Mouse (Mus musculus) MEL (cell line): ENCODE measurements around the gene Ces2e. TPM values are rescaled to one million over a fixed set of nuclear protein-coding genes. Genes with fewer than 3 reads are reported as not detected.

Experiments used
- DNase-seq: peaks from one replicate; pipeline ENCODE4 v3.0.0; 2011; ENCODE audit warnings: low read depth, low spot score
- H3K27ac ChIP-seq: 2 replicates; pipeline ENCODE4 v1.5.1; 2012; ENCODE audit warnings: low read depth, mild to moderate bottlenecking, control low read depth, low read length, moderate library complexity; ENCODE audit not compliant: control insufficient read depth
- H3K27me3 ChIP-seq, 2 experiments: fragments of 150-350 bp in 1 of 2; sonication (generic) in 1 of 2; 2 replicates each; pipeline ENCODE4 v1.6.1; 2012; ENCODE audit warnings: low read length in 2 of 2, mild to moderate bottlenecking in 2 of 2, improper control_type of control experiment in 1 of 2, moderate library complexity in 1 of 2; ENCODE audit not compliant: insufficient read depth in 2 of 2, control insufficient read depth in 1 of 2
- H3K36me3 ChIP-seq, 2 experiments: 2 replicates each; pipeline ENCODE4 v1.6.1; 2012 to 2014; ENCODE audit warnings: low read length in 2 of 2, improper control_type of control experiment in 1 of 2, inconsistent platforms in 1 of 2, mild to moderate bottlenecking in 1 of 2; ENCODE audit not compliant: insufficient read depth in 2 of 2, control insufficient read depth in 1 of 2
- H3K4me1 ChIP-seq, 2 experiments: fragments of 150-350 bp in 1 of 2; sonication (generic) in 1 of 2; 2 replicates each; pipeline ENCODE4 v1.6.1; 2012; ENCODE audit warnings: low read length in 2 of 2, improper control_type of control experiment in 1 of 2, mild to moderate bottlenecking in 1 of 2; ENCODE audit not compliant: insufficient read depth in 2 of 2, control insufficient read depth in 1 of 2
- H3K4me3 ChIP-seq, 2 experiments: fragments of 150-350 bp in 1 of 2; sonication (generic) in 1 of 2; 2 replicates each; pipeline ENCODE4 v1.5.1; 2012; ENCODE audit warnings: low read depth in 2 of 2, low read length in 2 of 2, mild to moderate bottlenecking in 2 of 2, moderate library complexity in 2 of 2, control low read depth in 1 of 2, improper control_type of control experiment in 1 of 2; ENCODE audit not compliant: control insufficient read depth in 1 of 2, insufficient read depth in 1 of 2
- H3K79me2 ChIP-seq: 2 replicates; pipeline ENCODE4 v1.6.1; 2012; ENCODE audit warnings: mild to moderate bottlenecking, low read length, moderate library complexity; ENCODE audit not compliant: control insufficient read depth, poor library complexity, insufficient read depth
- H3K9ac ChIP-seq: 2 replicates; pipeline ENCODE4 v1.6.1; 2012; ENCODE audit warnings: low read depth, mild to moderate bottlenecking, control low read depth, low read length, moderate library complexity; ENCODE audit not compliant: control insufficient read depth, poor library complexity, severe bottlenecking
- H3K9me3 ChIP-seq: fragments of 150-350 bp; sonication (generic); replicated peaks from 2 replicates; pipeline ENCODE4 v1.6.1; 2012; ENCODE audit warnings: mild to moderate bottlenecking, low read length, improper control_type of control experiment, moderate library complexity; ENCODE audit not compliant: insufficient read depth
- BHLHE40 ChIP-seq: IDR thresholded peaks from 2 replicates; pipeline ENCODE4 v1.6.1; 2012; ENCODE audit warnings: low read depth, mild to moderate bottlenecking, inconsistent platforms, low read length, improper control_type of control experiment, borderline replicate concordance
- CHD2 ChIP-seq: IDR thresholded peaks from 2 replicates; pipeline ENCODE4 v1.6.1; 2011; ENCODE audit warnings: low read length, improper control_type of control experiment
- CTCF ChIP-seq, 3 experiments: IDR thresholded peaks in 2 of 3; conservative IDR thresholded peaks in 1 of 3; 2 replicates each; pipeline ENCODE4 v1.5.1; 2011 to 2012; ENCODE audit warnings: low read length in 3 of 3, low read depth in 2 of 3, mild to moderate bottlenecking in 2 of 3, improper control_type of control experiment in 1 of 3, inconsistent platforms in 1 of 3, mixed read lengths in 1 of 3, moderate library complexity in 1 of 3; ENCODE audit not compliant: control insufficient read depth in 1 of 3, insufficient read depth in 1 of 3, poor library complexity in 1 of 3, severe bottlenecking in 1 of 3
- E2F4 ChIP-seq: IDR thresholded peaks from 2 replicates; pipeline ENCODE4 v1.6.1; 2011; ENCODE audit warnings: low read depth, low read length, improper control_type of control experiment, borderline replicate concordance
- ELF1 ChIP-seq: IDR thresholded peaks from 2 replicates; pipeline ENCODE4 v1.6.1; 2014; ENCODE audit warnings: low read depth, mild to moderate bottlenecking, inconsistent platforms, low read length, improper control_type of control experiment, moderate library complexity
- EP300 ChIP-seq, 2 experiments: IDR thresholded peaks; 2 replicates each; pipeline ENCODE4 v1.6.1; 2011; ENCODE audit warnings: improper control_type of control experiment in 2 of 2, low read length in 2 of 2, low read depth in 1 of 2, mild to moderate bottlenecking in 1 of 2
- ETS1 ChIP-seq: IDR thresholded peaks from 2 replicates; pipeline ENCODE4 v1.6.1; 2012; ENCODE audit warnings: low read depth, mild to moderate bottlenecking, inconsistent platforms, low read length, improper control_type of control experiment, moderate library complexity
- GABPA ChIP-seq: IDR thresholded peaks from 2 replicates; pipeline ENCODE4 v1.6.1; 2012; ENCODE audit warnings: low read depth, mild to moderate bottlenecking, inconsistent platforms, low read length, improper control_type of control experiment, moderate library complexity
- GATA1 ChIP-seq: IDR thresholded peaks from 2 replicates; pipeline ENCODE4 v1.6.1; 2011; ENCODE audit warnings: low read depth, low read length, improper control_type of control experiment
- HCFC1 ChIP-seq: IDR thresholded peaks from 2 replicates; pipeline ENCODE4 v1.6.1; 2012; ENCODE audit warnings: low read depth, mild to moderate bottlenecking, inconsistent platforms, low read length, improper control_type of control experiment, moderate library complexity
- JUND ChIP-seq: IDR thresholded peaks from 2 replicates; pipeline ENCODE4 v1.6.1; 2011; ENCODE audit warnings: low read depth, mild to moderate bottlenecking, improper control_type of control experiment, low read length
- KAT2A ChIP-seq: conservative IDR thresholded peaks from 2 replicates; pipeline ENCODE4 v1.6.1; 2012; ENCODE audit warnings: low read depth, low read length, improper control_type of control experiment, inconsistent platforms
- MAFK ChIP-seq: IDR thresholded peaks from 2 replicates; pipeline ENCODE4 v1.6.1; 2011; ENCODE audit warnings: low read depth, mild to moderate bottlenecking, low read length, improper control_type of control experiment, borderline replicate concordance
- MAX ChIP-seq: IDR thresholded peaks from 2 replicates; pipeline ENCODE4 v1.6.1; 2011; ENCODE audit warnings: low read length, improper control_type of control experiment
- MAZ ChIP-seq: IDR thresholded peaks from 2 replicates; pipeline ENCODE4 v1.6.1; 2012; ENCODE audit warnings: low read depth, mild to moderate bottlenecking, inconsistent platforms, low read length, improper control_type of control experiment
- MEF2A ChIP-seq: IDR thresholded peaks from 2 replicates; pipeline ENCODE4 v1.6.1; 2014; ENCODE audit warnings: low read depth, mild to moderate bottlenecking, inconsistent platforms, low read length, improper control_type of control experiment; ENCODE audit not compliant: poor library complexity, insufficient replicate concordance, severe bottlenecking; ENCODE audit errors: extremely low read depth
- MXI1 ChIP-seq: IDR thresholded peaks from 2 replicates; pipeline ENCODE4 v1.6.1; 2011; ENCODE audit warnings: mild to moderate bottlenecking, low read depth, low read length, improper control_type of control experiment
- MYB ChIP-seq: IDR thresholded peaks from 2 replicates; pipeline ENCODE4 v1.6.1; 2011; ENCODE audit warnings: mild to moderate bottlenecking, low read depth, low read length, improper control_type of control experiment
- MYC ChIP-seq: IDR thresholded peaks from 2 replicates; pipeline ENCODE4 v1.6.1; 2011; ENCODE audit warnings: low read depth, mild to moderate bottlenecking, low read length, improper control_type of control experiment, moderate library complexity
- NELFE ChIP-seq: IDR thresholded peaks from 2 replicates; pipeline ENCODE4 v1.6.1; 2011; ENCODE audit warnings: low read depth, low read length, improper control_type of control experiment
- NRF1 ChIP-seq: IDR thresholded peaks from 2 replicates; pipeline ENCODE4 v1.6.1; 2014; ENCODE audit warnings: low read depth, mild to moderate bottlenecking, inconsistent platforms, low read length, improper control_type of control experiment, moderate library complexity; ENCODE audit not compliant: poor library complexity, insufficient read depth, severe bottlenecking
- POLR2A ChIP-seq, 2 experiments: IDR thresholded peaks; 2 replicates each; pipeline ENCODE4 v1.6.1; 2011 to 2012; ENCODE audit warnings: low read length in 2 of 2, mild to moderate bottlenecking in 2 of 2, control low read depth in 1 of 2, improper control_type of control experiment in 1 of 2, low read depth in 1 of 2, moderate library complexity in 1 of 2; ENCODE audit not compliant: control insufficient read depth in 1 of 2, insufficient read depth in 1 of 2, poor library complexity in 1 of 2
- POLR2AphosphoS2 ChIP-seq: IDR thresholded peaks from 2 replicates; pipeline ENCODE4 v1.6.1; 2011; ENCODE audit warnings: low read length, improper control_type of control experiment
- POLR2AphosphoS5 ChIP-seq: IDR thresholded peaks from 2 replicates; pipeline ENCODE4 v1.6.1; 2012; ENCODE audit warnings: low read depth, borderline replicate concordance, mild to moderate bottlenecking, inconsistent platforms, low read length, moderate library complexity, mixed read lengths
- RCOR1 ChIP-seq: IDR thresholded peaks from 2 replicates; pipeline ENCODE4 v1.6.1; 2012; ENCODE audit warnings: low read depth, mild to moderate bottlenecking, inconsistent platforms, low read length, improper control_type of control experiment
- SIN3A ChIP-seq: IDR thresholded peaks from 2 replicates; pipeline ENCODE4 v1.6.1; 2012; ENCODE audit warnings: low read length, improper control_type of control experiment, inconsistent platforms
- SMC3 ChIP-seq: IDR thresholded peaks from 2 replicates; pipeline ENCODE4 v1.6.1; 2011; ENCODE audit warnings: low read depth, low read length, improper control_type of control experiment
- TAL1 ChIP-seq: IDR thresholded peaks from 2 replicates; pipeline ENCODE4 v1.6.1; 2012; ENCODE audit warnings: mild to moderate bottlenecking, inconsistent platforms, low read length, moderate library complexity, mixed read lengths
- TBP ChIP-seq: IDR thresholded peaks from 2 replicates; pipeline ENCODE4 v1.8.0; 2011; ENCODE audit warnings: low read depth, low read length, improper control_type of control experiment
- TCF12 ChIP-seq: IDR thresholded peaks from 2 replicates; pipeline ENCODE4 v1.6.1; 2014; ENCODE audit warnings: low read depth, mild to moderate bottlenecking, inconsistent platforms, low read length, improper control_type of control experiment, moderate library complexity
- UBTF ChIP-seq: IDR thresholded peaks from 2 replicates; pipeline ENCODE4 v1.6.1; 2012; ENCODE audit warnings: low read depth, mild to moderate bottlenecking, inconsistent platforms, low read length, improper control_type of control experiment, moderate library complexity, borderline replicate concordance; ENCODE audit not compliant: insufficient read depth
- USF1 ChIP-seq: IDR thresholded peaks from 2 replicates; pipeline ENCODE4 v1.6.1; 2014; ENCODE audit warnings: low read depth, mild to moderate bottlenecking, inconsistent platforms, low read length, improper control_type of control experiment, moderate library complexity
- USF2 ChIP-seq, 2 experiments: IDR thresholded peaks; 2 replicates each; pipeline ENCODE4 v1.6.1; 2011 to 2012; ENCODE audit warnings: improper control_type of control experiment in 2 of 2, low read length in 2 of 2, borderline replicate concordance in 1 of 2, inconsistent platforms in 1 of 2, low read depth in 1 of 2, mild to moderate bottlenecking in 1 of 2; ENCODE audit not compliant: insufficient read depth in 1 of 2
- ZC3H11A ChIP-seq: IDR thresholded peaks from 2 replicates; pipeline ENCODE4 v1.6.1; 2012; ENCODE audit warnings: low read depth, mild to moderate bottlenecking, inconsistent platforms, low read length, improper control_type of control experiment
- ZKSCAN1 ChIP-seq: IDR thresholded peaks from 2 replicates; pipeline ENCODE4 v1.6.1; 2012; ENCODE audit warnings: low read depth, mild to moderate bottlenecking, inconsistent platforms, low read length, improper control_type of control experiment, moderate library complexity
- ZMIZ1 ChIP-seq: IDR thresholded peaks from 2 replicates; pipeline ENCODE4 v1.6.1; 2012; ENCODE audit warnings: low read depth, mild to moderate bottlenecking, inconsistent platforms, low read length, improper control_type of control experiment, moderate library complexity
- ZNF384 ChIP-seq: IDR thresholded peaks from 2 replicates; pipeline ENCODE4 v1.6.1; 2012; ENCODE audit warnings: low read depth, mild to moderate bottlenecking, inconsistent platforms, low read length, improper control_type of control experiment
- polyA plus RNA-seq, 2 experiments: library from polyadenylated mRNA; stranded (reverse) in 1 of 2; unstranded in 1 of 2; fragments of >175 nt in 1 of 2; fragments of >200 nt in 1 of 2; gene quantifications; 2 replicates each; pipeline versions ENCODE4 v1.2.1 to v1.2.4; 2012; ENCODE audit warnings: low replicate concordance in 2 of 2, low read depth in 1 of 2; ENCODE audit not compliant: insufficient read length in 2 of 2, insufficient read depth in 1 of 2, missing spikeins in 1 of 2
- total RNA-seq: library from RNA; depleted of rRNA; stranded (reverse); fragments of 300-350 nt; gene quantifications from 2 replicates; pipeline ENCODE4 v1.2.3, GENCODE M21; 2012

Ces2e gene
- total and polyA plus RNA-seq, 3 experiments: not detected

DNA sequence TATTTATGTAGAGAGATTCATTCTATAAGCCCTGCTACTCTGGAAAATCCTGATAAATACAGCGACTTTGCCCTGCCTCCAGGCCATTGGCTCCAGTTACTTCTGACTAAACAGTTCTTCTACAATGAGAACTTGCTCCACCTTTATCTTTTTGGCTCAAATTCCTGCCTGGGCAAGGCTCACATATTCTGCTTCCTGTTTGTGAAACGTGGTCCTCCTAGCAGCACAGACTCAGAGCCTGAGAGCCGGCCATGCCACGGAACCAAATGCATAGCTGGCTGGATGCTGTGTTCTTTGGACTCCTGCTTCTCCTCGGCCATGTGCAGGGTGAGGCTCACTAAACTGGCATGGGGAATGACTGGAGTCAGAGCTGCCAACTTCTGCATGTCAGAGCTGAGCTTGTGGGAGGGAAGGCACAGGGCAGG lies 35.5 kb downstream of the Ces2e start, which contains the start of gene Ces2g:
Ces2g (plus strand) TSS at position 182 of the 425 bp plus-strand sequence.
- Histone ChIP-seq H3K27ac (peak within 1 kb of the TSS; percentile 99), H3K9me3 (no peaks in the 10 kb centered on the region)
- peak; percentile 94 for DNase-seq
- TF ChIP-seq GATA1 (peak; percentile 80), ZC3H11A (no peak), POLR2A (IDR thresholded peaks at IDR 0.05; ENCODE audit: control insufficient read depth in 1 of 2, insufficient read depth in 1 of 2, low read depth in 1 of 2, low read length in 2 of 2, poor library complexity in 1 of 2) (peak; percentile 68 to 86; a peak in 3 of 4 replicates), TAL1 (peak; percentile 16; the same call in 1 of the 2 replicates), POLR2AphosphoS2 (no peak; the same call in 1 of the 2 replicates), E2F4 (no peak), SMC3 (no peak), GABPA (no peak), ZKSCAN1 (no peak), CTCF (IDR thresholded peaks at IDR 0.05 in 2 of 3, conservative IDR thresholded peaks at IDR 0.05 in 1 of 3; ENCODE audit: control insufficient read depth in 1 of 3, insufficient read depth in 1 of 3, low read depth in 2 of 3, low read length in 3 of 3, poor library complexity in 1 of 3, severe bottlenecking in 1 of 3) (no peak), JUND (0 out of 2 replicates have a peak, but pooled peaks have one; percentile 48), NRF1 (peak; percentile 24; the same call in 1 of the 2 replicates), RCOR1 (peak; percentile 77), ELF1 (peak; percentile 77), MXI1 (peak; percentile 90), KAT2A (0 out of 2 replicates have a peak, but pooled peaks have one; percentile 37), NELFE (peak; percentile 90), USF1 (0 out of 2 replicates have a peak, but pooled peaks have one; percentile 10), MAZ (no peak), ETS1 (peak; percentile 80), UBTF (no peak), CHD2 (no peak), MYC (peak; percentile 96), ZNF384 (no peak), USF2 (IDR thresholded peaks at IDR 0.05; ENCODE audit: borderline replicate concordance in 1 of 2, insufficient read depth in 1 of 2, low read depth in 1 of 2, low read length in 2 of 2) (no peak), ZMIZ1 (peak; percentile 90), MAFK (peak; percentile 46; the same call in 1 of the 2 replicates), MYB (0 out of 2 replicates have a peak, but pooled peaks have one; percentile 45), MAX (peak; percentile 91), EP300 (IDR thresholded peaks at IDR 0.05; ENCODE audit: low read depth in 1 of 2, low read length in 2 of 2) (peak; percentile 66 to 83), SIN3A (peak; percentile 84), POLR2AphosphoS5 (peak; percentile 61; the same call in 1 of the 2 replicates), TCF12 (peak; percentile 86), MEF2A (no peak), TBP (peak; percentile 96), HCFC1 (peak; percentile 61), BHLHE40 (0 out of 2 replicates have a peak, but pooled peaks have one; percentile 11)

More for the DNA sequence above, 35.5 kb downstream of the Ces2e start, which contains the start of gene Ces2g:
- H3K4me1 ChIP-seq: peaks cover 8 to 34% of the 10 kb centered on the region in 2 experiments
- H3K27me3 ChIP-seq: no peaks in the 10 kb centered on the region
- H3K9ac ChIP-seq: peak within 1 kb of the TSS; percentile 95
- H3K79me2 ChIP-seq: peaks cover 26% of the 10 kb centered on the region
- H3K4me3 ChIP-seq: peak within 1 kb of the TSS; percentile 69 to 83
- peaks cover 13 to 38% of the 10 kb centered on the region in 2 experiments for H3K36me3 ChIP-seq
